Comparison of ENCODE assay signal across 25 mouse cellular contexts in the genomic region with DNA sequence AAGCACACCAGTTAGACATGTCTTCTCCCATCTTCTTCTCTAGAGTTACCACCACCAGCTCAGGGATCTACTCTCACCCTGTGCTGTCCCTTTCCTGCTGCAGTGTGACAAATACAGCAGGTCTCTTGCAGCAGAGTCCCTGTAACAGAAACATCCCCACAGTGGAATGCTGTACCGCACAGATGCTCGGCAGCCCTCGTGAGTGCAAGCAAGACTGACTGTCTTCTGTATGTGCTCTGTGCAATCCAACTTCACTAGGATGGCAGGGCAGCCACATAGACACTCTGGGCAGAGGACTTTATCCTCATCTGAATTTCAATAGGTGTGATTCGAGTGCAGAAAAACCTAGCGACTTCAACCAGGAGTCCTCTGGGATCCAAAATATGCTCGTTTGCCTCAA.
A peak's percentile ranks its signal among the peaks of the same experiment; 100 is the strongest.
DNase-seq lines count a peak whose midpoint lies in the region; ATAC-seq and TF ChIP-seq lines count a peak whose summit lies in the region.
"Had no signal": no experiment of that assay in that cellular context is flagged by ENCODE, and none has a peak within 500 bp of the region (broad histone marks: within the 10 kb centered on the region; RNA-seq: fewer than 3 reads in every experiment).

No protein-coding gene starts in this region.

- ATAC-seq in frontal cortex, adult (ENCODE audit: low TSS enrichment) = peak; percentile 82
- no peak for ATAC-seq in hindbrain, embryonic 16.5 days
- ATAC-seq in hindbrain, postnatal 0 days = no peak
- no peak for ATAC-seq in neural tube, embryonic 13.5 days (ENCODE audit: low read depth)
- no peak for ATAC-seq in megakaryocyte, adult 5-6 weeks (ENCODE audit: poor library complexity, severe bottlenecking)
- ATAC-seq: activated CD4-positive, CD25-positive, alpha-beta regulatory T cell, adult 4 months; forebrain, embryonic 14.5 days; forebrain, postnatal 0 days; inflammation-experienced regulatory T-cells, adult 6 months had no signal

- WGBS in hindbrain, embryonic 16.5 days = 58% methylated on average over 6 of the region's 6 CpGs
- WGBS in hindbrain, postnatal 0 days = 46% methylated on average over 6 of the region's 6 CpGs
- 58% methylated on average over 6 of the region's 6 CpGs for WGBS in neural tube, embryonic 13.5 days

- H3K27ac ChIP-seq in hindbrain, embryonic 16.5 days (ENCODE audit: low read depth, low read length) = no peak overlapping the region
- H3K27ac ChIP-seq in hindbrain, postnatal 0 days = no peak overlapping the region
- H3K27ac ChIP-seq in neural tube, embryonic 13.5 days (replicated peaks) = 0 out of 2 replicates have a peak overlapping the region, but pooled peaks have one; percentile 24
- H3K27ac ChIP-seq: embryonic facial prominence, embryonic 12.5 days; hindbrain, embryonic 10.5 days; hindbrain, embryonic 14.5 days had no signal

- no peak for DNase-seq in frontal cortex, postnatal 10 days (ENCODE audit: low spot score in 2 of 2)
- DNase-seq in hindbrain, postnatal 0 days (ENCODE audit: low spot score) = no peak
- no peak for DNase-seq in neural tube, embryonic 10.5 days (ENCODE audit: extremely low spot score, low spot score)
- DNase-seq: adrenal gland, adult 8-10 months; adrenal gland, postnatal 25 days; cerebellum, adult 11 months; cerebellum, adult 2 months; cerebellum, adult 9-11 months; cerebellum, postnatal 25 days; gastrocnemius, postnatal 10 days; gastrocnemius, postnatal 36 days; heart, postnatal 36 days had no signal

- no peaks in the 10 kb centered on the region for H3K9me3 ChIP-seq in hindbrain, embryonic 16.5 days (ENCODE audit: control insufficient read depth, low read length)
- H3K9me3 ChIP-seq in hindbrain, postnatal 0 days (ENCODE audit: low read length) = no peaks in the 10 kb centered on the region
- H3K9me3 ChIP-seq in neural tube, embryonic 13.5 days = no peaks in the 10 kb centered on the region
- H3K9me3 ChIP-seq: embryonic facial prominence, embryonic 12.5 days; embryonic facial prominence, embryonic 15.5 days; hindbrain, embryonic 10.5 days had no signal

- H3K4me2 ChIP-seq in hindbrain, embryonic 16.5 days (ENCODE audit: low read length) = 0 out of 2 replicates have a peak overlapping the region, but pooled peaks have one; percentile 2
- no peak overlapping the region for H3K4me2 ChIP-seq in hindbrain, postnatal 0 days (ENCODE audit: low read depth, low read length)
- no peak overlapping the region for H3K4me2 ChIP-seq in neural tube, embryonic 13.5 days
- H3K4me2 ChIP-seq: embryonic facial prominence, embryonic 12.5 days; embryonic facial prominence, embryonic 15.5 days; heart, embryonic 11.5 days; hindbrain, embryonic 14.5 days had no signal

- TF ChIP-seq CTCF in hindbrain, postnatal 0 days (IDR thresholded peaks at IDR 0.05; ENCODE audit: low read depth) = no peak

- no peak overlapping the region for H3K9ac ChIP-seq in hindbrain, embryonic 16.5 days (ENCODE audit: low read depth, low read length)
- H3K9ac ChIP-seq in hindbrain, postnatal 0 days (replicated peaks; ENCODE audit: low read length) = no peak overlapping the region
- no peak overlapping the region for H3K9ac ChIP-seq in neural tube, embryonic 13.5 days
- H3K9ac ChIP-seq: embryonic facial prominence, embryonic 12.5 days; embryonic facial prominence, embryonic 15.5 days; forebrain, postnatal 0 days; hindbrain, embryonic 14.5 days had no signal

- 0 out of 2 replicates have a peak, but pooled peaks cover 3% of the 10 kb centered on the region for H3K4me1 ChIP-seq in hindbrain, embryonic 16.5 days (ENCODE audit: control insufficient read depth, insufficient read depth, low read depth, low read length)
- H3K4me1 ChIP-seq in hindbrain, postnatal 0 days (ENCODE audit: insufficient read depth, low read length) = no peaks in the 10 kb centered on the region
- peaks cover 6% of the 10 kb centered on the region for H3K4me1 ChIP-seq in neural tube, embryonic 13.5 days (replicated peaks)
- H3K4me1 ChIP-seq: embryonic facial prominence, embryonic 15.5 days had no signal

- H3K27me3 ChIP-seq in hindbrain, embryonic 16.5 days (replicated peaks; ENCODE audit: control insufficient read depth, insufficient read depth, low read length) = no peaks in the 10 kb centered on the region
- no peaks in the 10 kb centered on the region for H3K27me3 ChIP-seq in hindbrain, postnatal 0 days (ENCODE audit: insufficient read depth, low read length)
- H3K27me3 ChIP-seq in neural tube, embryonic 13.5 days = 0 out of 2 replicates have a peak, but pooled peaks cover 2% of the 10 kb centered on the region
- H3K27me3 ChIP-seq: embryonic facial prominence, embryonic 12.5 days; embryonic facial prominence, embryonic 15.5 days had no signal

- H3K4me3 ChIP-seq in hindbrain, embryonic 16.5 days (ENCODE audit: low read length) = no peak overlapping the region
- H3K4me3 ChIP-seq in hindbrain, postnatal 0 days (ENCODE audit: low read length) = no peak overlapping the region
- no peak overlapping the region for H3K4me3 ChIP-seq in neural tube, embryonic 13.5 days
- H3K4me3 ChIP-seq: embryonic facial prominence, embryonic 12.5 days; embryonic facial prominence, embryonic 15.5 days; hindbrain, embryonic 10.5 days had no signal

- H3K36me3 ChIP-seq in hindbrain, embryonic 16.5 days (ENCODE audit: control insufficient read depth, insufficient read depth, low read length) = no peaks in the 10 kb centered on the region
- H3K36me3 ChIP-seq in hindbrain, postnatal 0 days (ENCODE audit: insufficient read depth, low read length) = no peaks in the 10 kb centered on the region
- H3K36me3 ChIP-seq in neural tube, embryonic 13.5 days = no peaks in the 10 kb centered on the region
- H3K36me3 ChIP-seq: embryonic facial prominence, embryonic 12.5 days; embryonic facial prominence, embryonic 15.5 days; hindbrain, embryonic 10.5 days had no signal
